Mouse (Mus musculus) adrenal gland, postnatal 4 days (tissue): Measurements from ENCODE around the gene Smim22. TPM values are rescaled to one million over a fixed set of nuclear protein-coding genes. Genes with fewer than 3 reads are reported as not detected.

Source experiments
- total RNA-seq, 2 experiments: library from RNA; stranded (reverse); gene quantifications; 2 replicates each; pipeline ENCODE4 v1.2.3; 2021

Smim22 gene
- total RNA-seq, 2 experiments from 2014 or later: 2.2 TPM; not detected in 1

Other genes starting within 250 kb of the Smim22 start
- gene Cdip1, start 217.0 kb upstream of the Smim22 start, total RNA-seq: 100 to 1,000 TPM; 144 to 161 TPM
- gene 4930562C15Rik, start 171.9 kb upstream of the Smim22 start, total RNA-seq: under 1 TPM in 1 of 2 experiments, not detected in 1; 0.11 TPM
- 10 to 100 TPM; 32.7 to 36.3 TPM for gene Ubald1, start 127.0 kb upstream of the Smim22 start, total RNA-seq
- 10 to 100 TPM; 91.7 to 96.1 TPM for gene Mgrn1, start 121.0 kb upstream of the Smim22 start, total RNA-seq
- 100 to 1,000 TPM; 105 to 110 TPM for gene Nudt16l1, start 68.5 kb upstream of the Smim22 start, total RNA-seq
- 10 to 100 TPM; 51.9 to 60.5 TPM for gene Anks3, start 43.1 kb upstream of the Smim22 start, total RNA-seq
- under 1 TPM in 1 of 2 experiments, not detected in 1; 0.22 TPM for gene Sept12, start 9.4 kb upstream of the Smim22 start, total RNA-seq
- gene Rogdi, start 6.3 kb downstream of the Smim22 start, total RNA-seq: 10 to 100 TPM; 54.6 to 55.0 TPM
- 100 to 1,000 TPM; 110 to 111 TPM for gene Glyr1, start 42.6 kb downstream of the Smim22 start, total RNA-seq
- gene Ubn1, start 42.8 kb downstream of the Smim22 start, total RNA-seq: 10 to 100 TPM; 41.2 to 43.4 TPM
- gene Ppl, start 125.1 kb downstream of the Smim22 start, total RNA-seq: 1 to 10 TPM; 1.9 to 2.9 TPM
- under 1 TPM; 0.34 to 0.40 TPM for gene Sec14l5, start 139.8 kb downstream of the Smim22 start, total RNA-seq
- 10 to 100 TPM; 23.0 to 25.2 TPM for gene Nagpa, start 196.7 kb downstream of the Smim22 start, total RNA-seq
- gene AU021092, start 215.0 kb downstream of the Smim22 start, total RNA-seq: 10 to 100 TPM; 17.6 to 23.8 TPM
- gene Alg1, start 226.3 kb downstream of the Smim22 start, total RNA-seq: 10 to 100 TPM; 36.0 to 38.8 TPM
- 10 to 100 TPM; 30.8 to 41.5 TPM for gene Eef2kmt, start 248.7 kb downstream of the Smim22 start, total RNA-seq